In genomic region chr5:135168063-135169062, GRCm38 (mm10) we compare ENCODE assay signal across 8 mouse cellular contexts. TPM values are rescaled to one million over a fixed set of nuclear protein-coding genes. Genes with fewer than 3 reads are reported as not detected.
A peak's percentile ranks its signal among the peaks of the same experiment; 100 is the strongest.
DNase-seq lines count a peak whose midpoint lies in the region; ATAC-seq lines count a peak whose summit lies in the region.

Gene Bcl7b (plus strand): TSS chr5:135168283.

- peak within 1 kb of the TSS; percentile 99 for H3K27ac ChIP-seq in hindbrain, embryonic 12.5 days

- H3K9ac ChIP-seq in hindbrain, embryonic 12.5 days, result peak within 1 kb of the TSS; percentile 83

- peak; percentile 97 for ATAC-seq in hindbrain, embryonic 12.5 days (ENCODE audit: low FRiP score)

- DNase-seq in NIH3T3 (ENCODE audit: low read depth), result peak; percentile 99
- peak; percentile 97 to 98 for DNase-seq in cerebellum, postnatal 10 days
- DNase-seq in frontal cortex, postnatal 10 days (ENCODE audit: low spot score in 2 of 2), result peak; percentile 97
- peak; percentile 95 to 98 for DNase-seq in layer of hippocampus, postnatal 14 days (ENCODE audit: low spot score in 2 of 2)
- DNase-seq in lung, postnatal 14 days, result peak; percentile 96
- peak; percentile 89 for DNase-seq in retina, adult 2 months (ENCODE audit: low read depth, low spot score)
- peak; percentile 95 to 97 for DNase-seq in thymus, postnatal 36 days

- peak within 1 kb of the TSS; percentile 67 for H3K4me3 ChIP-seq in hindbrain, embryonic 12.5 days

- H3K4me2 ChIP-seq in hindbrain, embryonic 12.5 days (replicated peaks), result peak within 1 kb of the TSS; percentile 95

- peaks cover 14% of the 10 kb centered on the region for H3K4me1 ChIP-seq in hindbrain, embryonic 12.5 days

- H3K27me3 ChIP-seq in hindbrain, embryonic 12.5 days, result no peaks in the 10 kb centered on the region

- WGBS in hindbrain, embryonic 12.5 days, result 3% methylated on average over 77 of the region's 95 CpGs

- H3K9me3 ChIP-seq in hindbrain, embryonic 12.5 days (replicated peaks), result no peaks in the 10 kb centered on the region

- H3K36me3 ChIP-seq in hindbrain, embryonic 12.5 days, result peaks cover 21% of the 10 kb centered on the region

RNA-seq across cellular contexts. Expression of gene Bcl7b, which starts in this region (rescaled TPM):
- polyA plus RNA-seq in hindbrain, embryonic 12.5 days (2016; fragmentation: Nextera tagmentation; extraction: Ambion mirVana), result 45.1 and 45.9 TPM in 2 replicates
- 10 to 100 TPM; 34.1 to 38.3 TPM for total RNA-seq in layer of hippocampus, postnatal 14 days (2021)

Comparison
In these comparisons a context has a peak if more than half of its experiments do, and no peak if none do; other contexts are left out.
1. Peak in every context shown above with its lines: DNase-seq, ATAC-seq, H3K4me3 ChIP-seq and H3K27ac ChIP-seq.